Mouse (Mus musculus) neural tube, embryonic 10.5 days (tissue): Measurements from ENCODE around the gene Muc20.

Source experiments
- DNase-seq: peaks from one replicate; pipeline ENCODE4 v3.0.0-alpha.2; 2017; ENCODE audit warnings: low spot score; ENCODE audit errors: extremely low spot score

Muc20 gene

GRCm38 (mm10) chr16:32796676-32797425 lies 384 bp downstream of the Muc20 start:
- DNase-seq = no peak

- DNase-seq = no peak
Measured at GRCm38 (mm10) chr16:32795177-32795576, 2.1 kb downstream of the Muc20 start.

GRCm38 (mm10) chr16:32790056-32790455 lies 7.2 kb downstream of the Muc20 start:
- no peak for DNase-seq

GRCm38 (mm10) chr16:32784840-32785239 lies 12.4 kb downstream of the Muc20 start:
- peak; percentile 20 for DNase-seq

GRCm38 (mm10) chr16:32783324-32784062 lies 13.7 kb downstream of the Muc20 start:
- no peak for DNase-seq

- DNase-seq = no peak
Measured at GRCm38 (mm10) chr16:32778956-32779355, 18.3 kb downstream of the Muc20 start.

GRCm38 (mm10) chr16:32776676-32777075 lies 20.6 kb downstream of the Muc20 start:
- no peak for DNase-seq

- no peak for DNase-seq
Measured at GRCm38 (mm10) chr16:32766904-32767303, 30.3 kb downstream of the Muc20 start.

- no peak for DNase-seq
Measured at GRCm38 (mm10) chr16:32764961-32765360, 32.3 kb downstream of the Muc20 start.

GRCm38 (mm10) chr16:32764550-32764949 lies 32.7 kb downstream of the Muc20 start:
- DNase-seq = no peak

GRCm38 (mm10) chr16:32750242-32751127 lies 46.8 kb downstream of the Muc20 start:
- DNase-seq = no peak

GRCm38 (mm10) chr16:32745852-32746251 lies 51.4 kb downstream of the Muc20 start:
- DNase-seq = no peak

GRCm38 (mm10) chr16:32742712-32743111 lies 54.5 kb downstream of the Muc20 start:
- no peak for DNase-seq

- no peak for DNase-seq
Measured at GRCm38 (mm10) chr16:32741366-32741765, 55.9 kb downstream of the Muc20 start.

- DNase-seq = no peak
Measured at GRCm38 (mm10) chr16:32740003-32740663, 57.1 kb downstream of the Muc20 start.

- no peak for DNase-seq
Measured at GRCm38 (mm10) chr16:32736022-32736421, 61.2 kb downstream of the Muc20 start.

- no peak for DNase-seq
Measured at GRCm38 (mm10) chr16:32735586-32735985, 61.6 kb downstream of the Muc20 start, which contains the start of gene Muc4. Muc4 (plus strand) TSS chr16:32735886.

GRCm38 (mm10) chr16:32733213-32733612 lies 64.0 kb downstream of the Muc20 start:
- no peak for DNase-seq

GRCm38 (mm10) chr16:32728730-32729129 lies 68.5 kb downstream of the Muc20 start:
- DNase-seq = no peak

GRCm38 (mm10) chr16:32728240-32728639 lies 69.0 kb downstream of the Muc20 start:
- DNase-seq = no peak
